Mouse (Mus musculus): ENCODE measurements around the gene Reln. TPM values are rescaled to one million over a fixed set of nuclear protein-coding genes. Genes with fewer than 3 reads are reported as not detected.

The Reln gene
- polyA plus RNA-seq, 1 experiment from 2014 or later: 2.8 TPM

GRCm38 (mm10) chr5:22007304-22008059 lies 337.0 kb downstream of the Reln start:
- Histone ChIP-seq H3K4me3 (ENCODE audit: control insufficient read depth in 1 of 2, insufficient read depth in 1 of 2, low read depth in 1 of 2, low read length in 2 of 2) (no peak overlapping the region), H3K27ac (replicated peaks in 1 of 2; ENCODE audit: control insufficient read depth in 1 of 2, insufficient read depth in 1 of 2, low read depth in 2 of 2, low read length in 2 of 2) (no peak overlapping the region), H3K27me3 (ENCODE audit: control insufficient read depth, insufficient read depth, low read length) (no peaks in the 10 kb centered on the region), H3K4me1 (ENCODE audit: control insufficient read depth in 2 of 2, insufficient read depth in 2 of 2, low read length in 2 of 2) (no peaks in the 10 kb centered on the region), H3K9ac (ENCODE audit: low read length) (no peak overlapping the region), H3K4me2 (ENCODE audit: low read length) (no peak overlapping the region), H3K36me3 (ENCODE audit: control insufficient read depth, insufficient read depth, low read length) (no peaks in the 10 kb centered on the region), H3K9me3 (ENCODE audit: control insufficient read depth, low read length) (no peaks in the 10 kb centered on the region)
- 65% methylated on average over 11 of the region's 11 CpGs for WGBS
- no peak for ATAC-seq (ENCODE audit: insufficient number of reproducible peaks, insufficient read depth, low FRiP score, low read depth)

DNA sequence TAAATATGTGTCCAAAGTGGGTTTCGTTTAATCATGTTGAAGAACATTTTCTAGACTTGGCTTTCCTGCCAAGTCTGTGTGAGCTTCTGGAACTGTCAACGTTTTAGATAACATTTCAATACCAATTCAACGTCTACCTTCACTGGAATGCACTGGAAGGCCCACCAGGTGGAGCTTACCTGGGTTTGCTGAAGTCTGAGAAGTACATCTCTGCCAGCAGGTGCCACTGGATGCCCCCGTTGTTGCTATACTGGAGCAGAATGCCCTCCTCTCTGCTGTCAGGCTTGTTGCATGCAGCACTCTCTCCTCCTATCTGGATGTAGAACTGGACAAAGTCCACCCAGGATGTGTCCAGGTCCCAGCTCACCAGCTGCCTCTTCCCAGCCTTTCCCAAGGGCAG lies 340.6 kb downstream of the Reln start:
- Histone ChIP-seq H3K9me3 (ENCODE audit: control insufficient read depth, low read length) (no peaks in the 10 kb centered on the region), H3K9ac (ENCODE audit: low read length) (no peak overlapping the region), H3K4me2 (ENCODE audit: low read length) (no peak overlapping the region), H3K27me3 (ENCODE audit: control insufficient read depth, insufficient read depth, low read length) (no peaks in the 10 kb centered on the region), H3K4me1 (ENCODE audit: control insufficient read depth in 2 of 2, insufficient read depth in 2 of 2, low read length in 2 of 2) (no peaks in the 10 kb centered on the region), H3K27ac (replicated peaks in 1 of 2; ENCODE audit: control insufficient read depth in 1 of 2, insufficient read depth in 1 of 2, low read depth in 2 of 2, low read length in 2 of 2) (no peak overlapping the region), H3K36me3 (ENCODE audit: control insufficient read depth, insufficient read depth, low read length) (no peaks in the 10 kb centered on the region), H3K4me3 (ENCODE audit: control insufficient read depth in 1 of 2, insufficient read depth in 1 of 2, low read depth in 1 of 2, low read length in 2 of 2) (no peak overlapping the region)
- ATAC-seq (ENCODE audit: insufficient number of reproducible peaks, insufficient read depth, low FRiP score, low read depth): no peak
- 69% methylated on average over 4 of the region's 4 CpGs for WGBS

DNA sequence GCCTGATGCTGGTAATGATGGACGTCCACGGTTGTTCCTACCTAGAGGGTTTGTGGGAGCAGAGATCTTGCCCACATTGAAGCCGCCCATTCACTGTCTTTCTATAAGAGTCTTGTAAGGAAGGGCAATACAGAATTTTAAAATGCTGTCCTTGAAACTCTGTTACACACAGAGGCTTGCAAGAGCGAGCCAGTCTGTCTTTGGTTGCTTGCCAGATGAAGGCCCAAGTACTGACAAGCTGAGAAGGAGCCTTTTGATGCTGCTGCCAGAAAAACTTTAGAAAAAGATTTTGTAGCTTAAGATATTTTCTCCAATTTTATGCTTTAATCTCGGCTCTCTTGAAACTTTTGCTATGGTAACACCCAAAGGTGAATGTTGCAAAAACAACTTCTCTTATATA lies 356.8 kb downstream of the Reln start:
- no peaks in the 10 kb centered on the region for H3K27me3 ChIP-seq (ENCODE audit: control insufficient read depth, insufficient read depth, low read length)
- H3K9ac ChIP-seq (ENCODE audit: low read length): no peak overlapping the region
- no peak overlapping the region for H3K27ac ChIP-seq (replicated peaks in 1 of 2; ENCODE audit: control insufficient read depth in 1 of 2, insufficient read depth in 1 of 2, low read depth in 2 of 2, low read length in 2 of 2)
- no peak overlapping the region for H3K4me2 ChIP-seq (ENCODE audit: low read length)
- peaks cover 10% of the 10 kb centered on the region; the same call in 1 of the 2 replicates for H3K9me3 ChIP-seq (ENCODE audit: control insufficient read depth, low read length)
- ATAC-seq (ENCODE audit: insufficient number of reproducible peaks, insufficient read depth, low FRiP score, low read depth): no peak
- H3K4me1 ChIP-seq (ENCODE audit: control insufficient read depth in 2 of 2, insufficient read depth in 2 of 2, low read length in 2 of 2): no peaks in the 10 kb centered on the region
- no peak overlapping the region for H3K4me3 ChIP-seq (ENCODE audit: control insufficient read depth in 1 of 2, insufficient read depth in 1 of 2, low read depth in 1 of 2, low read length in 2 of 2)
- 76% methylated on average over 5 of the region's 5 CpGs for WGBS
- no peaks in the 10 kb centered on the region for H3K36me3 ChIP-seq (ENCODE audit: control insufficient read depth, insufficient read depth, low read length)

DNA sequence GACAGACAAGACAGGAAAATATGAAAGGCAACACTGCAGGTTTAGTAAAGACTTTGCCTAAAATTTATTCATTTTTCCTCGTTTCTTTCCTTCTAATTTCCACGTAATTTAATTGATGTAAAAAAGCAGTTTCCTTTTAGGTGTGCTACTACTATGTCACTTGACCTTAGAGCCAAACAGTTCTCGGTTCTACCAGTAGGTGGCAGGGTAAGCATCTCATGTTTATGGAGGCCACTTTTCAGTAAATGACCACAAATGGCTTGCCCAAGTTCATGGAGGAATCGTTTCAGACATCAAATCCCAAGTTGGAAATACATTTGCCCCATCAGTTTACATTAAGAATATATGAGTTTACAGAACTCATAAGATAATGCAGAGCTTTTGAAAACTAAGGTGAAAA lies 358.2 kb downstream of the Reln start:
- 36% methylated on average over 4 of the region's 4 CpGs for WGBS
- H3K27me3 ChIP-seq (ENCODE audit: control insufficient read depth, insufficient read depth, low read length): no peaks in the 10 kb centered on the region
- no peak overlapping the region for H3K4me2 ChIP-seq (ENCODE audit: low read length)
- no peak overlapping the region for H3K27ac ChIP-seq (replicated peaks in 1 of 2; ENCODE audit: control insufficient read depth in 1 of 2, insufficient read depth in 1 of 2, low read depth in 2 of 2, low read length in 2 of 2)
- H3K4me3 ChIP-seq (ENCODE audit: control insufficient read depth in 1 of 2, insufficient read depth in 1 of 2, low read depth in 1 of 2, low read length in 2 of 2): no peak overlapping the region
- no peak for ATAC-seq (ENCODE audit: insufficient number of reproducible peaks, insufficient read depth, low FRiP score, low read depth)
- H3K36me3 ChIP-seq (ENCODE audit: control insufficient read depth, insufficient read depth, low read length): no peaks in the 10 kb centered on the region
- H3K9me3 ChIP-seq (ENCODE audit: control insufficient read depth, low read length): peaks cover 10% of the 10 kb centered on the region; the same call in 1 of the 2 replicates
- H3K4me1 ChIP-seq (ENCODE audit: control insufficient read depth in 2 of 2, insufficient read depth in 2 of 2, low read length in 2 of 2): no peaks in the 10 kb centered on the region
- H3K9ac ChIP-seq (ENCODE audit: low read length): no peak overlapping the region

GRCm38 (mm10) chr5:21983021-21983667 lies 361.4 kb downstream of the Reln start:
- no peaks in the 10 kb centered on the region for H3K36me3 ChIP-seq (ENCODE audit: control insufficient read depth, insufficient read depth, low read length)
- no peak overlapping the region for H3K4me2 ChIP-seq (ENCODE audit: low read length)
- no peaks in the 10 kb centered on the region for H3K4me1 ChIP-seq (ENCODE audit: control insufficient read depth in 2 of 2, insufficient read depth in 2 of 2, low read length in 2 of 2)
- no peak overlapping the region for H3K27ac ChIP-seq (replicated peaks in 1 of 2; ENCODE audit: control insufficient read depth in 1 of 2, insufficient read depth in 1 of 2, low read depth in 2 of 2, low read length in 2 of 2)
- WGBS: 63% methylated on average over 3 of the region's 3 CpGs
- no peaks in the 10 kb centered on the region for H3K9me3 ChIP-seq (ENCODE audit: control insufficient read depth, low read length)
- H3K4me3 ChIP-seq (ENCODE audit: control insufficient read depth in 1 of 2, insufficient read depth in 1 of 2, low read depth in 1 of 2, low read length in 2 of 2): no peak overlapping the region
- H3K9ac ChIP-seq (ENCODE audit: low read length): no peak overlapping the region
- no peaks in the 10 kb centered on the region for H3K27me3 ChIP-seq (ENCODE audit: control insufficient read depth, insufficient read depth, low read length)
- no peak for ATAC-seq (ENCODE audit: insufficient number of reproducible peaks, insufficient read depth, low FRiP score, low read depth)

- Histone ChIP-seq H3K4me1 (ENCODE audit: control insufficient read depth in 2 of 2, insufficient read depth in 2 of 2, low read length in 2 of 2) (no peaks in the 10 kb centered on the region), H3K27me3 (ENCODE audit: control insufficient read depth, insufficient read depth, low read length) (no peaks in the 10 kb centered on the region), H3K9ac (ENCODE audit: low read length) (no peak overlapping the region), H3K36me3 (ENCODE audit: control insufficient read depth, insufficient read depth, low read length) (no peaks in the 10 kb centered on the region), H3K4me2 (ENCODE audit: low read length) (no peak overlapping the region), H3K9me3 (ENCODE audit: control insufficient read depth, low read length) (no peaks in the 10 kb centered on the region), H3K27ac (replicated peaks in 1 of 2; ENCODE audit: control insufficient read depth in 1 of 2, insufficient read depth in 1 of 2, low read depth in 2 of 2, low read length in 2 of 2) (no peak overlapping the region), H3K4me3 (ENCODE audit: control insufficient read depth in 1 of 2, insufficient read depth in 1 of 2, low read depth in 1 of 2, low read length in 2 of 2) (no peak overlapping the region)
- 78% methylated on average over 3 of the region's 3 CpGs for WGBS
- ATAC-seq (ENCODE audit: insufficient number of reproducible peaks, insufficient read depth, low FRiP score, low read depth): no peak
These were observed 363.3 kb downstream of the Reln start for GRCm38 (mm10) chr5:21981216-21981615.

- WGBS: 77% methylated on average over 3 of the region's 3 CpGs
- Histone ChIP-seq H3K9me3 (ENCODE audit: control insufficient read depth, low read length) (no peaks in the 10 kb centered on the region), H3K4me3 (ENCODE audit: control insufficient read depth in 1 of 2, insufficient read depth in 1 of 2, low read depth in 1 of 2, low read length in 2 of 2) (no peak overlapping the region), H3K36me3 (ENCODE audit: control insufficient read depth, insufficient read depth, low read length) (no peaks in the 10 kb centered on the region), H3K27ac (replicated peaks in 1 of 2; ENCODE audit: control insufficient read depth in 1 of 2, insufficient read depth in 1 of 2, low read depth in 2 of 2, low read length in 2 of 2) (no peak overlapping the region), H3K4me2 (ENCODE audit: low read length) (no peak overlapping the region), H3K27me3 (ENCODE audit: control insufficient read depth, insufficient read depth, low read length) (no peaks in the 10 kb centered on the region), H3K9ac (ENCODE audit: low read length) (no peak overlapping the region), H3K4me1 (ENCODE audit: control insufficient read depth in 2 of 2, insufficient read depth in 2 of 2, low read length in 2 of 2) (no peaks in the 10 kb centered on the region)
- ATAC-seq (ENCODE audit: insufficient number of reproducible peaks, insufficient read depth, low FRiP score, low read depth): no peak
These were observed 364.0 kb downstream of the Reln start for GRCm38 (mm10) chr5:21980544-21980943.
